Mouse (Mus musculus): ENCODE measurements at regions not wholly inside any gene's neighbourhood (a gene's known extent, or its start where the extent isn't known, plus 50 kb on each side); places are given as distances from the start of the nearest gene placed in this dataset.

GRCm38 (mm10) chr13:52778848-52779247 is 150.6 kb downstream of the Auh start:
- in situ Hi-C loops (cut with MboI; ENCODE audit: low sequenced_read_pairs) = no loop called here

Measured in CH12F3 (cell line).